Mouse (Mus musculus) ES-Bruce4 (cell line): Measurements from ENCODE around the gene Gm21969.

ENCODE experiments used
- CTCF ChIP-seq: IDR thresholded peaks from one replicate; pipeline ENCODE4 v1.8.1; 2011; ENCODE audit warnings: low read depth, low read length
- EP300 ChIP-seq: IDR thresholded peaks from 2 replicates; pipeline ENCODE4 v1.6.1; 2011; ENCODE audit warnings: low read depth, low read length; ENCODE audit not compliant: insufficient read depth
- POLR2A ChIP-seq: IDR thresholded peaks from one replicate; pipeline ENCODE4 v1.8.1; 2011; ENCODE audit warnings: low read length; ENCODE audit not compliant: insufficient read depth

GRCm38 (mm10) chr4:139650907-139651306 lies 47.9 kb downstream of the Gm21969 start:
- TF ChIP-seq POLR2A (no peak), CTCF (no peak), EP300 (no peak)
